Mouse (Mus musculus): ENCODE results near the gene Syt7. TPM values are rescaled to one million over a fixed set of nuclear protein-coding genes. Genes with fewer than 3 reads are reported as not detected.
A peak's percentile ranks its signal among the peaks of the same experiment; 100 is the strongest.

Syt7 gene
- total RNA-seq, 2 experiments from 2014 or later: 280 to 316 TPM

DNA sequence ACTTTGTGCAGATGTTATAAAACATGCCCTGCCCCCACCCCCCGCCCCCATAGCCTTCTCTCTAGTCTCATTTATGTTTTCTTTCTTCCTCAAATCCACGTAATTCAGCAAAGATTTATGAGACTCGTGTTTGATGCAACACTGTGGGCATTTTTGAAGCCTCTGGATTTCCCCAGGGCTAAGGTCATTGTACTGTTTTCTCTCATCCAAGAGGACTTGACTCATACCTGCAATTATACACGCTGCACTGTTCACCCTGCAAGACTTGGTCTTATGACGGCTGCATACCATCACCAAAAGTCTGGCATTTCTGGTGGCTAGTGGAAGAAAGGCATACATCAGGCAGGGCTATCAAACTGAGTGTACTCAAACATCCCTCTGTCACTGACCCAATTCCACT is 8.9 kb upstream of the Syt7 start:
- no peak for DNase-seq (ENCODE audit: low spot score in 2 of 2)

DNA sequence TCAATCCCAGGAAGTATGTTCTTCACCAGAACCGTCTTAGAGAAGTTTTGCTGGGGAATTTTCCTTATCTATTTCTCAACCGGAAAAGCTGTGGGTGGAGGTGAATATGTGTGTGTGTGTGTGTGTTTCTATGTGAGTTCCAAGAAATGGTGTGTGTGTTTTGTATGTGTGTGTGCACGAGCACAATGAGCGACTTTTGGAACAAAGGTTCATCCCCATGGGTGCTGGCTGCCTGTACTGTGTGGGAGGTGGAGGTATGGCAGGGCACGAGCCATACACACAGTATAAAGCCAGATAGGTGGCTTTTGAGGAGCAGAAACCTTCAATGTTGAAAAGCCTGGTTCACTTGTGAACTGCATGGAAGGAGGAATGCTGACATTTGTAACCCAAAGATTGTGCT is 1.2 kb upstream of the Syt7 start:
- DNase-seq (ENCODE audit: low spot score in 2 of 2): no peak

DNA sequence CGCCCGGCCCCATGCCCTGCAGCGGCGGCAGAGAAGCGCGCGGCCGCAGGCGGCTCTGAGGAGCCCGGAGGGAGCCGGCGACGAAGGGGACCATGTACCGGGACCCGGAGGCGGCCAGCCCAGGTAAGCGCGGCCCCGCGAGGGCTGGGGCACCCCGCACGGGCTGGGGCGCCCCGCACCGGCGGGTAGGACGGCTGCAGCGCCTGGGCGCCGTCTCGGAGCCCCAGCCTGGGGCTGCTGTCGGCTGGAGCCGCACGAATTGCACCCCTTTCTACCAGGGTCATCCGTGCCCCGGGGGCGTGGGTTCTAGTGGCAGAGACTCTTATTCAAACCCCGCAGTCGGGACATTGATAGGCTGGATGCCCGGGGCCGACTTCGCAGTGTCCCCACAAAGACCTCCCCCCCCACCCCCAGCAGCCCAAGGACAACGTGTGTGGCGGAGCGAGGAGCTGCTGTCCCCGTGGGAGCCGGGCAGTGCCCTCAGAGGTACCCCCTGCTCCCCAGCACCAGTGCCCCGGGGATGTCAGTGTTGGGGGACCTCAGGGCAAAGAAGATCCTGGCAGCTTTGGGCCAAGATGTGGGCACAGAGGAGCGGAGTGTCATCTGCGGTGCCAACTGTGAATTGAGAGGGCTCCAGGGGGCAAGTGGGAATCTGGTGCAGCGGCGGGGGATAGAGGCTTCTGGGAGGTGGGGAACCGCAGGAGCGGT is 655 bp downstream of the Syt7 start:
- no peak for DNase-seq (ENCODE audit: low spot score in 2 of 2)

DNA sequence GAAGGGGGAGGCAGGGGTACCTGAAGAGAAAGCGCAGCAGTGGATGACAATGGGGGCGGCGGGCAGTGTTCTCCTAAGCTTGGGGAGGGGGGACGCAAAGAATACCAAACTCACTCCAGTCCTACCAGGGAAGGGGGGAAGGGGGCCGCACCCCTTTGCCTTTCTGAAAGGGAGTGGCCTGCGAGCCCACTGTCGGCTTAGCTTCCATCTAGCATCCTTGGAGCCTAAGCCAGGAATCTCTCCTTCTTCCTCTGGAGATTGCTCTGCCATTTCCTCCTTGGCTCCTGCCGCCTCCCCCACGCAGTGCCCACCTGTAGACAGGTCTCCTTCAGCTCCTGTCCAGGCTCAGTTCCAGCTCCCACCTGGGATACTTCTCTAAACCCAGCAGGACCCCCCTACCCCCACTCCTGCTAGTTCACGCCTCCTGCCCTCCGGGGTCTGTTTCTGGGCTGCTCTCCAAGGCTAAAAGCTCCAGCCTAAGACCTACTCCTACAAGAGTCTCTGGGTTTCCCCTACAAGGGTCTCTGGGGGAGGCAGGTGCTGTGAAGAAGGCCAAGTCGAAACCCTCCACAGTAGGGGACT is 1.3 kb downstream of the Syt7 start:
- DNase-seq (ENCODE audit: low spot score in 2 of 2): peak in 1 of 2 experiments; percentile 22

DNA sequence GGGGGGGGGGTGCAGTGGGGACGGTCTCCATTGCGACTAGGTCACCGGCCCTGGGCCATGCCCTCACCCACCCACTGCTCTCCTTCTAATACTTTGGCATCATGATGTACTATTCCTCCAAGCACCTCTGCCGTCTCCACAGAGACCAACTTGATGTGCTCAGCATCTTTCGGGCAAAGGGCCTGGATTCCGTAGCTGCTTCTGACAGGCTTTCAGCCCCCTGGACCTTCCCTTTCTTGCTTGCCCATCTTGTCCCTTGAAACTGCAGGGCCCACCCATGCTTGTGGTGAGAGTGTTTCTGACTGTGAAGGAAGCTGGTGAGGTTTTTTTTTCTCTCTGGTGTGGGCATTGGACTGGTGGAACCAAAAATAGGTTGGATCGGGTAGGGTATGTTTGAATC is 2.1 kb downstream of the Syt7 start:
- DNase-seq (ENCODE audit: low spot score in 2 of 2): no peak

DNA sequence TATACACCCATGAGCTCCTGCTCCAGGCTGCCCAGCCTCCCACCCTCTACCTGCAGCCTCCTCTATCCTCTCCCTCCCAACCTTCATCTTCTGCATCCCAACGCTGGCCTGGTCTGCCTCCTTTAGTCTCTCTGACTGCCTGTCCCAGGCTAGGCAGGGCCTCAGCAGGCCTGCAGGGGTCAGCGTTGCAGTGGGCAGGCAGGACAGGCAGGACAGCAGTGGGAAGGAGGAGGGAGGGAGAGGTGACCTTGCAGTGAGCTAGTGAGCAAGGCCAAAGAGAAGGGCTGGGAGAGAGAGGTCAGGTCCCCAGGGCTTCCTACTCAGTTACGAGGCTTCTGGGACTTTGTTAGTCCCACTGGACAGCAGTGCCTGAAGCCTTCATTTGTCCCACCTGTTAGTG is 3.1 kb downstream of the Syt7 start:
- DNase-seq (ENCODE audit: low spot score in 2 of 2): no peak

DNA sequence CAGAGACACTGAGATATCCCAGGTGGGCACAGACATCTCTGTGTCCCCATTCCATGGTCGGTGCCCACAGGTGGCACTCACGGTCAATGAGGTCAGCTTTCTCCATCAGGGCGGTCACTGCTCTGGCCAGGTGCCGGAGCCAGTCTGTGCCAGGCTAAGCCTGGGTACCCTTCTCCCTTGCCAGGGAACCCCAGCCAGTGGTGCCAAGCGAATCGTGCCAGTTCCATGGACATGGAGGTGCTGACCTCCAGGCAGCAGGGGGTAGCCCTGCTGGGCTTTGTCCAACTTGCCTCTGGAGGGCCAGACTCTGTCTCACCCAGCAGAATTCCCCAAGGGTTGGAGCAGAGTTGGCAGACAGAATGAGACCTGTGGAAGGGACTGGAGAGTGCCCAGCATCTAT is 4.6 kb downstream of the Syt7 start:
- no peak for DNase-seq (ENCODE audit: low spot score in 2 of 2)

DNA sequence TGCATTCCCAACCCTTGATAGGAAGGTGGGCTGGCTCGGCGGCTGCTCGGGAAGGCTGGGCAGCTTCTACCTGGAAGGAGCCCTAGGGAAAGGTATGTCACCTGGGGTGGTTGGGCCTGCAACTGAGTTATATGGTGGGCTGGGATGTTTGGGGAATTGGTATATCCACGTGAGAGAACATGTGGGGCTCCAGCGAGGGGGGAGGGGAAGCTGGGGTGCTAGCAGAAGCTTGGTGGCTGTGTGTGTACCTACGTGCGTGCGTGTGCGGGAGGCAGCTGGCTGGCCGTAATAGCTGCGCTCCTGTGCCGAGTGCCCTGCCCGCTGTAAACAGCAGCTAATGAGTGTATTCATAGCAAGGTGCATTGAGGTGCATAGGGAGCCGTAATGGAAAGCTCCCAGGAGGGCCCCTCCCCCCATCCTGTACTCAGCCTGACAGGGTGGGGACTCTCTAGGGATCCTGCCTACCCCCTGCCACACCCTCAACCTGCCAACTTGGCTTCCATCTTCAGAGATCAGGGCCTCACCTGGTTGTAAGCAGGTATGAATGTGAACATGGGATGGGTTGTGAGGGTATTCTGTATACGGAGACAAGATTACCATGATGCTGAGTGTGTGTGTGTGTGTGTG is 5.1 kb downstream of the Syt7 start:
- no peak for DNase-seq (ENCODE audit: low spot score in 2 of 2)

DNA sequence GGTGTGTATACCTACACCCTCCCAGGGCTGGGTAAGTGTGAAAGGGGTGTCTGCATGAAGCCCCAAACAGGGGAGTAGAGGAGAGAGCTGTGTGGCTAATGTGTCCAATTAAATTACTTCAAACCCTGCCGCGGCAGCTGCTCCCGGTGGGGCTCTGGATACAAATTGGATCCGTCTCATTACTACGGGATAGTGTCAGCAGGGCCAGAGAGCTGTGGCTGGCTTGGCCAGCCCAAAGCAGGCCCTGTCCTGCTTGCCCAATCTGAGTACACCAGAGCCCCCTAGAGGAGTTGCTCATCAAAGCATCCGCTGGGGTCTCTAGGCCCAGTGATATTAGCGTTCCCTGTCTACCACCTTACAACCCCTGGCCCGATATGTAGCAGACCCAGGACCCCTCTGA is 6.3 kb downstream of the Syt7 start:
- peak in 1 of 2 experiments; percentile 66 for DNase-seq (ENCODE audit: low spot score in 2 of 2)

DNA sequence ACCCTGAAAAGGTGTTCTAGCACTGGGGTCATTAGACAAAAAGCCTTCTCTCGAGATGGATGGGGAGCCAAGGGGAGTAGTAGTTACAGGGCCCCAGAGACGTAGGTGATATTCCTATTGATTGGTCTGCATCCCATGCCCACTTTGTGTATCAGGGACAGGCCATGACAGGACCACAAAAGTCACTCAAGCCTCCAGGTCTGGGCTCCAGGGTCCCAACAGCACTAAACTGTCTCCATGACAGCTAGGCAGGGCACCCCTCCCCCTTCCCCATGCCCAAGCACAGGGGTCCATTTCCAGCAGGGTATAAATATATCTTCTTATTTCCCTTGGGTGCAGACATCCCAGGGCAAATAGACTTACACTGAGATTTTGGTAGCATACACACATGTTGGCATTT is 8.1 kb downstream of the Syt7 start:
- no peak for DNase-seq (ENCODE audit: low spot score in 2 of 2)

DNA sequence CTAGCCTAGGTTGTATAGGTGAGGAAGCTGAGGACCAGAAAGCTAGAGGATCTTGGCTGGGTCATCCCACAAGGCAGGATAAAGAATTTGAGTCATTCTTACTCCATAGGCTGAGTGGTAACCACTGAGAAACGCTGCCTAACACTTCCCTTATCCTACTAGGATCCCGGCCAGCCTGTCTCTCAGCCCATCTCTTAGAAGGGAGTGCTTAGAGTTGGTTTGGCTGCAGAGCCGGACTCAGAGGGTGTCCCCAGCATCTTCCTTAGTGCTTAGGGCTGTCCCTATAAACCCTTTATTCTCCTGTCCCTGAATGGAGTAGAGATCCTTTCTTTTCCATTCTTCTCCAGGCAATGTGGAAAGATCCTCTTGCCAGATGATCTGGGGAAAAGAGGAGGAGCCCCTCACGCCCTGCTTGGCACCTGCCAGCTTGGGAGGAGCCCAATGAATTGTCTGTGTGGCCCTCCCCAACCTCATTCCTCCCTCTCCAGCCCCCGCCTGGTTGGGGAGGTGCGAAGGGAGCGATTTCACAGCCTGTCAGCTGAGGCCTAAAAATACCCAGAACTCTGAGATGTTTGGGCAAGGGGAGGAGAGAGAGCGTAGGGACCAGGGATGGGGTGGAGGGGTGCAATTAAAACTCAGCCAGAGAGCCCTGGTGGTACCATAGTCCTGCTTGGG is 8.7 kb downstream of the Syt7 start:
- DNase-seq (ENCODE audit: low spot score in 2 of 2): peak; percentile 73 to 74

DNA sequence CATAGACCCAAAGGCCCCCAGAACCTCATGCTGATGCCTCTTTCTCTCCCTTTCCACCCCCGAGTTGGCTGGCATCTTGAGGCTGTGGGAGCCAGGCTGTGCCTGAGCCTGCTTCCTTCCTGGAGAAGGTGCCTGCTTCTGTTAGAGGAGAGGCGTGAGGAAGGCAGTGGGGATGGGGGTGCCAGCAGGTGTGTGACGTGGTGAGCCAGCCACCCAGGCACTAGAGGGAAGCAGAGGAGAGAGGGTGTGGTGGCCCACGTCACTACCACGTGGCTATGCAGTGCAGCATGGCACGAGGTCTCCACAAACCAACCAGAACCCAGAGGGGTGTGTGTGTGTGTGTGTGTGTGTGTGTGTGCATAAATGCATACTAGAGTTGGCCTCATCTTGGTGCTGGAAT is 9.4 kb downstream of the Syt7 start:
- peak; percentile 61 to 69 for DNase-seq (ENCODE audit: low spot score in 2 of 2)

DNA sequence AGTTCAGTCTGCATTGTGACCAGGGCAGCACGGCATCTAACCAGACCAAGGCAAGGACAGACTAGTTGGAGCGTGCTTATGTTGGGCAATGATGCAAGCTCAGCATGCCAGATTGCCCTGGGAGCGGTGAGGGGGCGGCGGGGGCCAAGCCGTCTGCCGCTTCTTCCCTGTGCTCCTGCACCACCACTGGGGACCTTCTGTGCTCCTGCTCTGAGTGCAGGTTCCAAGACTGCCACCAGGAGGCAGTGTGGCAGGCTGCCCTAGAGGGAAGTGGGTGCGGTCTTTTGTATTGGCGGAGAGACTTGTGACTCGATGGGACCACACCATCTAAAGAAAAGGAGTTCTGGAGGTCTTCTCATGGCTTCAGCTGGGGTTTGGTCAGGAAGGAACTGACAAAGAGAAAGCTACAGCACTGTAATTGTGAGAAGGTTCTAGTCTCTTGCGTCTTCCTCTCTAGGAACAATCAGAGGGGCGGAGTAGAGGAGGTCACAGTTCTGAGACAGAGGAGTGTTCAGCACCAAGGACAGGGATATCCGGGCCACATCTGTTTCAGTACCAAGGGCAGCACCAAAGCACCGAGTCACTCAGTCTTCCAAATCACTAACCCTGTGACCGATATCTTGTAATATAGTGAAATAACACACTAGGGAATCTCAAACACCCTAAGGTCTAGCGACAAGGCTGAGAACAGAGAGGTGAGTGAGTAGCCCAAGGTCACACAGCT is 14.0 kb downstream of the Syt7 start:
- DNase-seq (ENCODE audit: low spot score in 2 of 2): peak; percentile 82 to 94

DNA sequence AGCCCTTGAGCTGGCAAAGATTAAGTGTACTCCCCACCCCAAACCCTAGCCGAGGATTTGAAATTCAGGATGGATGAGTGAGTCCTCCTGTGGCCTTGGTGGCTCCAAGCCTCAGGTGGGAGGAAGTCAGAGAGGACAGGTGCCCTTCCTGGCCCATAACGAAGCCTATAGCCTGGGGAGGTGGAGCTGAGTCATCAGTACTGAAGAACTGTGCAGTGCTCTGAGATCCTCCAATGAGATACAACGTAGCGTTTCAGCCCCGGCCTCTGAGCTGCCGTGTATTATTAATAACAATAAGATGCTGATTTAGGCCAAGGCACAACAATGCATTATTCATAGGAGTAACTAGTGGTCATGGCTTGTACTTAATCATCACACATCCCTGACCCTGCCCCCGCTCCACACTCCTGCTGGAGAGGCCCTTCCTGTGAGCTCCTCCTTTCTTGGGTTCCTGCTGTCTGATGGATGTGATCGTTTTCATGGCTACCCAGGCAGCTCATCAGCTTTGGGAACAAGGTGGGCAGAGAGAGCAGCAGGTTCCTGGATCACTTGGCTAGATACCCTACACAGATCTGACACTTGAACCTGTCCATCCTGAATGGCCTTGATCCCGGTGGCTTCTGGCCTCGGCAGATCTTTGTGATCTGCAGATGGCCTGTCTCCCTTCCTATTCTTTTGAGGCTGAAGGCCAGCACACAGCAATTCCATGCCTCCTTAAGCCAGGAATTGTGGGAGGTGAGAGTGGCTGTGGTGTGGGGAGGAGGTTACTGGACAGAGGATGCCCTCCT is 14.9 kb downstream of the Syt7 start:
- no peak for DNase-seq (ENCODE audit: low spot score in 2 of 2)

DNA sequence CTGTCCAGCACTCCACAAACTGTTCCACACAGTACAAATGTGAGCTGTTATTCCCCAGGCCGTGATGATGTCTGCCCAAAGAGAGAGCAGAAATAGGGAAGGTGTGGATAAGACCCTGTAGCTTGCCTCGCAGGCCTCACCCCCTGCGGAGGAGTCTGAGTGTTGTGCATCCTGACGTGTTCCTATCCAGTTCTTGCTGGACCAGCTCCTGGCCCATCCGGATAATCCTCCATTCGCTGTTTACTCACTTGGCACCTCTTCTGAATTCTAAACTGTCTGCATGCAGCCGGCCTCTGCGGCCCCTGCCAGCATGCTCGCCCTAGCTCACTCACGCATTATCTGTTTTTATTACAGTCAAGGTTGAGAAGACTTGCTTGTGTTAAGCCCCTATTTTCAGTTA is 15.5 kb downstream of the Syt7 start:
- DNase-seq (ENCODE audit: low spot score in 2 of 2): no peak

DNA sequence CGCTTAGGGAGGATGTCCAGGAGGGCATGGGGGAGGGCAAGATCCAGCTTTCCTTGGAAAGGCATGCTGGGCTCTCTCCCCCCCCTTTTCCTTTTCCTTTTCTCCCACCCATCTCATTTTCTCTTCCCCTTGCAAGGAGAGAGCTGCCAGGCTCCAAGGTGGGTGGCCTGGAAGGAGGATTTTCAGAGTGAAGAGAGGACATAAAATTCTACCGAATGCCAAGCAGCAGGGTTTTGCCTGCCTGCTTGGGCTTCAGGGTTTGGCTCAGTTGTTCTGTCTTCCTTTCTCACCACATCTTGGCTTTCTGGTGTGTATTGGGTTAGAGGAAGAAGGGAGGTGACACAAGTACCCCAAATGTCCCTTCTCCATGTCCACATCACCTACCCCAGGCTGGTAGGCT is 16.0 kb downstream of the Syt7 start:
- no peak for DNase-seq (ENCODE audit: low spot score in 2 of 2)

DNA sequence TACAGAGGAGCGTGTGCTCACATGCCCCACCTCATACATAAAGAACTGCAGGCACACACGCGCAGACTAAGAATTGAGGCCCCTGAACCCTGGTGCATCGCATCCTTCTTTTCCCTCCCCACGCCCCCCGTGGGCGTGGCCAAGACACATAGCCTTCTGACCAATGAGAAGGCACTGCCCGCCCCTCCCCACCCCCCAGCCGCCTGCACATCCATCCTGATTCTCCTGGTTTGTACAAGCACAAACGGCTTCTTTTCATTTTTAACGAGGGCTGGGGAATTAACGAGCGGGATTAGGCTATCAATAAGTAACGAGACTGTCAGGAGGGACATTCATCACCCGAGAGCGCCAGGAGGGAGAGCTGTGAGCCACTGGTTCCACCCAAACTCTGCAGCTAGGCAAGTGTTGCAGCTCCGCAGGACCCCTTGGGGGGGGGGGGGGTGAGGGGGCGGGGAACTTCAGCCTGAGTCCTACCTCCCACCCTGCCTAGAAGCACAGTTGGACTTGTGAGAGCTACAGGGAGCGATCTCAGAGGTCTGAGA is 24.9 kb downstream of the Syt7 start:
- DNase-seq (ENCODE audit: low spot score in 2 of 2): no peak

DNA sequence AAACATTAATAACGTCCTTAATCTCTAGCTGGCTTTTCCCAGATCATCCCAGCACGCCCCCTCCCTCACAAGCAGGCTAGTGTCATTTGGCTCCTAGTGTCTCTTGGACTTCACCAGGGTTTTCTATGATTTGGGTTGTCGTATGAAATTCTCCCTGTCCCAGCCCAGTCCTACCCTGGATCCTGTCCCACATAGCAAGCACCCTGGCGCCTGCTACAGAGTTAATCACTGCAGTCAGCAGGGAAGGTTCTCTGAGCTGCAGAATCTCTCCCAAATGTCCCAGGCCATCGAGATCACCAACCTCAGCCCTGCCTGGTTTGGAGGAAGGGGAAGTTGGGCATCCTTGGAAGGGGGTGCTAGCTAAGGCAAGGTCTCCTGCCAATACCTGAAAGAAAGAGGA is 26.6 kb downstream of the Syt7 start:
- DNase-seq (ENCODE audit: low spot score in 2 of 2): no peak

DNA sequence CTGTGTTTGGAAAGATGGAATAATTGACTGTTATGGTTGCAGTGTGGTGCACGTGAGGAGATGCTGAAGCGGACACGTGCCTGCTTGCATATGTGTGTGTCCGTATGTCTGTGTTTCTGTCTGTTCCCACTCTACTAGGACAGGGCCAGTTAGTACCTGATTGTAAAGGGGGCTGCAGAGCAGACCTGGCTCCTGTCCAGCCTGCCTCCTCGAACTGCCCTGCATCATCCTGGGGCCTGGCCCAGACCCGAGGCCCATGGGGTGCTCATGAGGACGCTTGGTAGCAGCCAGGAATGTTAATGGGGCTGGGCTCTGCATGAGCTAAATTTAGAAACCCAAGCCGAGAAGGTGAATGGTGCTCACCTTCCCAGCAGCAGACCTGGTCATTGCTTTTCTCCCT is 28.0 kb downstream of the Syt7 start:
- no peak for DNase-seq (ENCODE audit: low spot score in 2 of 2)

DNA sequence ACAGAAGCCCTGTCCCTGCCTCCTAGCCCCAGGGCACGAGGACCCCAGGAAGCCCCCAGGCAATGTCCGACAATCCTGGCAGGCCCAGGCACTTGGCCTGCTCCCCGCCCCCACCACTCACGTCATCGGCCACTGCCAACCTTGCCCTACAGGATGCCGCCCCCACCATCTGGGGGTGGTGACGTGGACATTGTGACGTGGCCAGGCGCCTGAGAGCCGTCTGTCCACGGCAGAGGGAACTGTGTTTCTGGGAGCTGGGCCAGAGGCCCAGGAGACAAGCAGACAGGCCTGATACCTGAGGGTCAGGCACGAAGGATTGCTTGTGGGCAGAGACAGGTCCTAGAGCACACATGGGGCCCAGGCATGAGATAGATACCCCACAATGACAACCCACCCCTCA is 28.5 kb downstream of the Syt7 start:
- no peak for DNase-seq (ENCODE audit: low spot score in 2 of 2)
